Mouse (Mus musculus) cerebellum, postnatal 14 days (tissue): ENCODE data around the gene Lpar6.

Experiments used
- DNase-seq, 2 experiments: peaks; one replicate each; pipeline ENCODE4 v3.0.0; 2021; ENCODE audit warnings: mixed read lengths in 2 of 2

Lpar6 gene

DNA sequence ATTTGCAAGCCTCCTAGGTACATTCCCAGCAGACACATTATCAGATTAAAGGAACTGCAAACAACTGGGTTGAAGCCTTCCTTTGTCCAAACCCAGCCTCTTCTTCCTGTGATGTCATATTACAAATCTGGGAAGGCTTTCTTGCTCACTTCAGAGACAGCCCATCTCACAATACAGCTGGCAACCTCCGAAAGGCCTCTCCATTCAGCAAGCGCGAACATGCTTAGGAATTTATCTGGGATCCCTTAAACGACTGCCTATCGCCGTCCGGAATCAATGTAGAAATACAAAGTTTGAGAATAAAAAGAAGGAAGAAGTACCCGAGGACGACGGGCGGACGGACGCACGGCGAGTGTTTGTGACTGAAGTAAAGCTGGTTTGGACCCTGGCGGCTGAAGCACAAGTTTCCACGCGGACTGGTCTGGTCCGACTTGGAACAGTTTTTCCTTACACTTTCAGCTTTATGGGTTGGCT, at the start of gene Lpar6:
Lpar6 (plus strand) TSS at position 48 of the 474 bp plus-strand sequence.
- peak; percentile 12 to 24 for DNase-seq

DNA sequence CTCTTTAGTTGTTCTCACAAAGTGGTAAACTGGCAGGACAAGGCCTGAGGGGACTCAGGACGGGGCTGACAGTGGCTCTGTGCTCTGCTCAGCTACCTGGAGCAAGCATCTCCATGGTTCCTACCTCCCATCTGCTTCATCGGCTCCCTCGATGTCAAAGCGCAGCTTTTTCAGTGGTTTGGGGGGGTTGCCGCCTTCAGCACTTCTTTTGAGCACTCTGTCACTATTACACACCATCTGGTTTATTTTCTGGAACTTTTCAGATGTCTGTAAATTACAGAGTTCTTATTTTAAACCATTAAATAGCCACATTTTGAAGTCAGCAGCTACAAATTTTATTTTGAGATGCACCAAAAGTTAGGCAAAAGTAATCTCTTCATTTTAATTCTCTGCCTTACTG, 38.6 kb upstream of the Lpar6 start:
- no peak for DNase-seq

DNA sequence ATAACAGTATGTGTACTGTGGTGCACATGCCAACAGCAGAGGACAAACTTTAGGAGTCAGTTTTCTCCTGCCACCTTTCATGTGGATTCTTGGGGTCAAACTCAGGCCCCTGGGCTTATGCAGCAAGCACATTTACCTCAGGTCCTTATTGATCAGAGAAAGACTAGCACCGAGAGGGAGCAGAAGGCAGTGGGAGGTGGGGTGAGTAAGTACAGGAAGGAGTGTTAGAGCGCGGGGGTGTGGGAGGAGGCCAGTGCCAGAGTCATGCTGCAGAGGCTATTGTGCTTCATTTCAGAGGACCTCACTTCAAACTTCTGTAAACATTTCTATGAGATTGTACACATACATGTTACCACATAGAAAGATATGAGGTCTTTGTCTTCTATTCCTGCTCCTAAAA, 36.2 kb upstream of the Lpar6 start:
- DNase-seq = no peak

DNA sequence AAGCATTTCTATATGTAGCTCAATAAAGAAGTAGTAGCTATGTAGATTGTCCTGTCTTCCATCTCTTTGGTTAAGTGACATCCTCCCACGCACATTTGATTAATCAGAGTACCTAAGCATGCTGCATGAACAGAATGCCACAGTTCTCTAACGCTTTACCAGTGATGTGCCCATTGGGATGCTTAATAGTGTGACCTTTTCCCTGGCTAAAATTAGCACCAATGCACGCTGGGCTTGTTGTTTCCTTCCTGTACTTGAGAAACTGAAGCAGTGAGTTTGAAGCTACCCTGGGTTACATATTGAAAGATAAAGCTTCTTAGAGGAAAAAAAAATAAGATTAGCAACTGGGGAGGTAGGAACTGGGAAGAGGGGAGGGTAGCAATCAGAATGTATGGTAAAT, 33.7 kb upstream of the Lpar6 start:
- peak in 1 of 2 experiments; percentile 21 for DNase-seq

DNA sequence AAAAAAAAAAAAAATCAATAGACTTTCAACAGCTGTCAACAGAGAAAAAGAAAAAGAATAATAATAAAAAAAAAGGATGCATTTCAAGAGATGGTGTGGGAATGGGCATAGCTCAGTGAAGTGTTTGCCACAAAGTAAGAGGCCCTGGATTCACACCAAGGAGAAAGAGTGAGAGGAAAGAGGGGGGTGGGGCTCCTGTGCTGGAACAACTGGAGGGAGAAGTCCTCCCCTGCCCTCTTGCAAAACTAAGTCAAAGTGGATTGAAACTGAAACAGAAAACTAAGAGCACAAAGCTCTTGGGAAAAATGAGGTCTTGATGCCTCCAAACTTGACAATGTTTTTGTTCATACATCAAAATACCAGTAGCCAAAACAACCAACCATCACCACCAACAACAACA, 28.4 kb upstream of the Lpar6 start:
- DNase-seq = no peak

DNA sequence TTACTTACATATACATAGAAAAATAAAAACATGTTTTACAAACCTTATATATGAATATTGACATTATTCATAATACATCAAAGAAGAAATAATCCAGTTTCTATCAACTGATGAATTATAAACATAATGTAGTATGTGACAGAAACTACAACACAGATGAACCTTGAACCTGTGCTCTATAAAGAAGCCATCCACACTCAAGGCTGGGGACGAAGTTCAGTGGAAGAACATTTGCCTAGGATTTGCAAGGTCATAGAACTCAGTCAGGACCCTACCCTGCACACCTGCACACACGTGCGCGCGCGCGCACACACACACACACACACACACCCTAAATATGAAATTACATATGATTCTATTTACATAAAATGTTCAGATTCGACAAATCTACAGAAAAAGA, 27.5 kb upstream of the Lpar6 start:
- no peak for DNase-seq

DNA sequence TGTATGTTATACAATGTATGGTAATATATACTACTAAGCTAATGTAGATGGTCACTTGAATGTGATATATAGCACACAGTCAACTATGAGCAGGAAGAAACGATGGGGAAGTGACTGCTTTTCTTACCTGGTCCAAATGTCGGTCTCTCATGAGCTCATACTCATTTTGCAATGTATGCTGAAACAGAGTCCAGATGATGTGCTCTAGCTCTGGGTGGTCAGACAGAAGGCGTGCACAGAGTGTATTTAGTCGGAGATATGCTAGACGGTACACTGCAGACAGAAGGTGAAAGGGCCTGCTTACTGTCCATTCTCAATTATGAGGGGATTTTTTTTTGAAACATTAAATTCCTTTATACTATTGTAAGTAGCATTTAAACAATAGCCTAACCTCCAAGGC, 26.2 kb upstream of the Lpar6 start:
- DNase-seq = no peak

DNA sequence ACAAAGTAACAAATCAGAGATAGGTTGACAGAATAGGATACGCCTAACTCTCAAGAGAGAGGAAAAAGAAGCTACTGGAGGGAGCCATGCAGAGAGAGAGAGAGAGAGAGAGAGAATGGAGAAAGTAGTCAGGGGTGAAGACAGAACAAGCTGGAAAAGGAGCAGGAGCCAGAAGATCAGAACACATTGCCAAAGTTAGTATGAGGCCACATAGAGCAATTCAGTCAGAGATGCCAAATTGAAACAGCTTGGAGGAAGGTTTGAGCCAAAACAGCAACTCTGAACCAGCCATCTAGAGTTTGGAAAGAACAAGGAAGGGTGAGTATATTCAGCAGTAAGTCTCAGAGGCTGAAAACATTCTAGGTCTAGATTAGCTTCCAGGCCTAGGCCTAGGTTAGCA, 20.6 kb upstream of the Lpar6 start:
- DNase-seq = peak; percentile 15 to 67

DNA sequence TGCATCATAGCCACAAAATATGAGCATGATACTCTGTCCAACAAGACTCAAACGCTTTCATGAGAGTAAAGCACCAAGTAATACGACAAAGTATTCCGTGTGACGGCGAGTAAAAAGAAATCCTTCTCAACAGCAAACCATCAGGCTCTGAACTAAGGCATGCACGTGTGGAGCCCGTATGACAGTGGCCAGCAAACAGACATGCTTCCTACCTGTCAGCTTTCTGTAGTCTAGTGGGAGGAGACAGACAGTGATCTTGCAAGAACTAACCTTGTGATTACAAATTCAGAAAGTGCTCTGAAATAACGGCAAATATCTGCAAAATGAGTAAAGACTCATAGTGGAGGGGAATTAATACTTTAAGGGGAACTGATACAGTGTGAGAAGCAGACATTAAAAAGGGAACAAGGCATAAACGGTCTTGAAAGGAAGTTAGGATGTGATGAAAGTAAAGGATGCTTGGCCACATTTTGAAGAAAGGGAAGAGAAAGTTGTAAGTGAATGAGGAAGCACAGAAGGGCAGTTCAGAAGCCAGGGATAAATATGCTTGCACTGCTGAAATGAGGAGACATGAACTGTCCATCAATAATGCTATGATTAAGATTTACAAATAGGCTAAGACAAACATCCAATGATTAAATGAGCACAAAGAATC, 15.3 kb upstream of the Lpar6 start:
- DNase-seq = no peak

DNA sequence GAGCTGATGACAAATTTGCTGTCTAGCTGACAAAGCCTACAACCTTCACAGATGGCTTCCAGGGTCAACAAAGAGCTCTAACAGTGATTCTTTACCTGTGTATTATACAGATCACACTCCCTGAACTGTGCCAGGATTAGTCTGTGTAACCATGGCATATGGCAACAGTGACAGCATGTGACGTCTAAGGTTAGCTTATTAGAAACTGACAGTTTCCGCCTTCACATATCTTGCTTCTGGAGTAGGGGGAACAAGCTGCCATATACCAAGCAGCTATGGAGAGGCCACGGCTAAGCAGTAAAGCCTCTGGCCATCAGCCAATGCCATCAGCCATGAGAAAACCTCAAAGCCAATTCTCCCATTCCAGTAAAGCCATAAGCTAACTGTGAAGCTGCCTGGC, 11.3 kb upstream of the Lpar6 start:
- peak; percentile 48 to 50 for DNase-seq

DNA sequence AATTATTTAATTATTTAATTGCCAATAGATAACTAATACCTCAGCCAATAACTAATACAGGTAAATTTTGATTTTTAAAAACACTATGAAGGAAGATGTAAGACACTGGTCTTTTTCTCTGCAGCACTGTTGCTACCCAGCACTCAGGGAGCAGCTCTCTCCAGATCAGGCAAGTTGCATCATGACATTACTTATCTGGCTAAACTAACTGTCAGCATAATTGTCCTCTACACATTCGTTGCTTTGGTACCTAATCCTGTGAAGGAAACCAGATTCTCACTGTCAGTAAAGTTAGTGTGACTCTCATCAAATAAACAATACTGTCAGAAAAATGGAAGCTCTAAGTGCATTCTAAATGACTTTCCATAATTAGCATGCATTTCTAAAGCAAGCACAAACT, 10.8 kb upstream of the Lpar6 start:
- no peak for DNase-seq

DNA sequence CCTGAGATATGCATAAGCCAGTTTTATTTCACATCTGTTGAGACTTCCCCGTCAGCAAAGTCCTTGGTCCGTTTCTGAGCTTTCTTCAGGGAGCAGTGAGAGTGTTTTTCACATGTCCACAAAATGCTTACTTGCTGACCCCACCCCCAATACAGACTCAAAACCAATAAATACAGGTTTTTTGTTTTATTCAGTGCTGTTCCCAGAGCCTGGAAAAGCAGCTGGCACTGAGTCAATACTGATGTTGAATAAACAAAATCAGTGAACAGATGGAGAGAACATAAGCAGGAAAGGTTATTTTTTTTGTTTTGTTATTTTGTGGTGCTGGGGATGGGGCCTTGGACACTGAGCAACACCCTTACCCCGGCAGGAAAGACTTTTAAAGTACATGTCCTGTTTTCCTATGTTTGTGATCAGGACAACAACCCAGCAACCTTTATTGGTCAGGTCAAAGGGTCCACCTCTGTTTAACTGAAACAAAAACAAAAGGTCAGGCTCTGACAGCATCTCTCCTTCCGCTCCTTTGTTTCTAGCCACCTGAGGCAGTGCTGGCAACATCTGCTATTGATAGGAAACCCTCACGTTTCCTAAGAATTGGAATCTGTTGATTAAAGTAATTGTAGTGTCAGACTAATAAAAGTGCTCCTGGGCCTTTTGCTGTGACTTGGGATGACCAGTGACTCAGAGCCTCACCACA, 6.3 kb upstream of the Lpar6 start:
- no peak for DNase-seq

DNA sequence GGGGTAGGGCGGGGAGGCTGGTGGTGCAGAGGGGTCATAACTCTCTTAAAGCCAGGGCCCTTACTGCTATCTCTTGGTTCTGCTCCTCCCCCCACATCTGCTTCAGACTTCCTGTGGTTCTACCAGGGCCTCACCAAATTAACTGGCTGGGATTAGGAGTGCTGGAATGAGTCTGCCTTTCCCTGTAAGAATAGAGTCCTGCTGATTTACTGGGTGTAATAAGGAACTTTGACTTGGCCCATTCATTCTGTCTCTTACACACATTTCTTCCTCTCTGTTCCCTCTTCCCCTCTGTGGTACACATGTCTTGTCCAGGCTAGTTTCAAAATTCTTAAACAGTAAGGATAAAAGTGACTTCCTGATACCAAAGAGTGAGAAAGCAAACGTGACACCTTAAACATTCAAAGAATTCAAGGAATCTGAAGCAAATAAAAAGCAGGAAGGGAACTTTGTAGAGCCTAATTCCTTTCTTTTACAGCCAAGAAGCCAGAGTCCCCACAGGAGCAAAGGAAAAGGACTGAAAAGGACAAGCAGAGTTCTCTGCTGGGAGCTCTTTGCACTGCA, 3.1 kb upstream of the Lpar6 start:
- no peak for DNase-seq

DNA sequence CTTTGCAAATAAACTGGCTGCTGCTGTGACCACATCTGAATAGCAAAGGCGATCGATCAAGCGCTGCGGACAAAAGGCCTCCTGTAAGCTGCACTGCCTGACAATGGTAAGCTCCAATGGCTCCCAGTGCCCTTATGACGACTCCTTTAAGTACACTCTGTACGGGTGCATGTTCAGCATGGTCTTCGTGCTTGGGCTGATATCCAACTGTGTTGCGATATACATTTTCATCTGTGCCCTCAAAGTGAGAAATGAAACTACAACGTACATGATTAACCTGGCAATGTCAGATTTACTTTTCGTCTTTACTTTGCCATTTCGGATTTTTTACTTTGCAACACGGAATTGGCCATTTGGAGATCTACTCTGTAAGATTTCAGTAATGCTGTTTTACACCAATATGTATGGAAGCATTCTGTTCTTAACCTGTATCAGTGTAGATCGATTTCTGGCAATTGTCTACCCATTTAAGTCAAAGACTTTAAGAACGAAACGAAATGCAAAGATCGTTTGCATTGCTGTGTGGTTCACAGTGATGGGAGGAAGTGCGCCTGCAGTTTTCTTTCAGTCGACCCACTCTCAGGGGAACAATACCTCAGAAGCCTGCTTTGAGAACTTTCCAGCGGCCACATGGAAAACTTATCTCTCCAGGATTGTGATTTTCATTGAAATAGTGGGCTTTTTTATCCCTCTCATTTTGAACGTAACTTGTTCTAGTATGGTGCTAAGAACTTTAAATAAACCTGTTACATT, 979 bp downstream of the Lpar6 start:
- DNase-seq = peak; percentile 8 to 28

DNA sequence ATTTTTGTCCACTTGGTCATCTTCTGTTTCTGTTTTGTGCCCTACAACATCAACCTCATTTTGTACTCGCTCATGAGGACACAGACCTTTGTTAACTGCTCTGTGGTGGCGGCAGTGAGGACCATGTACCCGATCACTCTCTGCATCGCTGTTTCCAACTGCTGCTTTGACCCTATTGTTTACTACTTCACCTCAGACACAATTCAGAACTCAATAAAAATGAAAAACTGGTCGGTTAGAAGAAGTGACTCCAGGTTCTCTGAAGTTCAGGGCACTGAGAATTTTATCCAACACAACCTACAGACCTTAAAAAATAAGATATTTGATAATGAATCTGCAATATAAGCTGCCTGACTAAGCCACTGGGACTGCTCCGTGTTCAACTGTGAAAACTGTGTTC, 1.6 kb downstream of the Lpar6 start:
- DNase-seq = no peak

DNA sequence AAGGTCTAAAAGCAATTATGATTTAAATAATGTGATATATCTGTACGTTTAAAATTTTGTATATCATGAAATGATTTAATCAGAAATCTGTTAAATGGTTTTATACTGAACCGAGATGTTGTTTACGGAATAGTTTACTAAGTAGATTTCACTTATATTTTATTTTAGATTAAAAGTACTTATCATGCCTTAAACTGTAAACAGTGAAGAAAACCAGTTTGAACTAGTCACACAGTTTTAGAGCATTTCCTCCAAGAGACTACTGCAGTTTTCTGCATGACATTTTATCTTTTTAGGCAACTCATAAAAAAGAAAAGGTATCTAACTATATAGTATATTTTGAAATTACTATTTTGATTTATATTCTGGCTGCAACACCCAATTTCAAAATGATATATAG, 2.2 kb downstream of the Lpar6 start:
- no peak for DNase-seq

DNA sequence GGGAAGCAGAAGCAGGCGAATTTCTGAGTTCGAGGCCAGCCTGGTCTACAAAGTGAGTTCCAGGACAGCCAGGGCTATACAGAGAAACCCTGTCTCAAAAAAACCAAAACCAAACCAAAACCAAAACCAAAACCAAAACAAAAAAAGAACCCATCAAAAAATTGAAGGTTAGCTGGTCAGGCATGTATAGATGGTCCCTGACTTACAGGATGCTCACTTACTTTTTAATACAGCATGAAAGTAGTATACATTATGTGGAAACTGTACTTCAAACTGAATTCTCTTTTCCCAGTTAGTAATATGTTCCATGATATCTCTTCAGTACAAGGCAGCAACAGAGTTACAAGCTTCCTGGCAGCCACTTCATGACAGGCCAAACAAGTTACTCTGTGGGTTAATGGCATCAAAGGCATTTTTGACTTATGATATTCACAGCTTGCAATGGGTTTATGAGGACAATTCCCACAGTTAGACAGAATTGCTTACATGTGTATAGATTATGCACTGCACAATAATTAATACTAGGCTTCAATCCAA, 6.4 kb downstream of the Lpar6 start:
- DNase-seq = no peak

DNA sequence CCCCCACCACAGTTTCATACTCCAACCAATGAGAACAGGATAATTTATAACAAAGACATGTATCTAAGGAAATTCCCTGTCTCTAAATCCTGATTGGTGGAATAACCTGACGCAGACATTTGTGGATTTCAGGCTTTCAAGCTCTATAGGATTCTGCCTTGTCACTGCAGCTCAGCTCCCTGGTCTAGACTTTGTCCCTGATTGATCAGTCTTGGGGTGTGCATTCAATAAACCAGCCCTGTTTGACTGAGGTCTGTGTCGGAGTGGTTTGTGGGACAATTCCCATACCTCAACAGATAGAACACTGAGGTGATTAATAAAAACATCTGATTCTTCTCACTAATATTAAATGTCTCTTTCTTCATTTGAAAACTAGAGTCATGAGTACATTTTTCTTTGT, 12.4 kb downstream of the Lpar6 start:
- no peak for DNase-seq

DNA sequence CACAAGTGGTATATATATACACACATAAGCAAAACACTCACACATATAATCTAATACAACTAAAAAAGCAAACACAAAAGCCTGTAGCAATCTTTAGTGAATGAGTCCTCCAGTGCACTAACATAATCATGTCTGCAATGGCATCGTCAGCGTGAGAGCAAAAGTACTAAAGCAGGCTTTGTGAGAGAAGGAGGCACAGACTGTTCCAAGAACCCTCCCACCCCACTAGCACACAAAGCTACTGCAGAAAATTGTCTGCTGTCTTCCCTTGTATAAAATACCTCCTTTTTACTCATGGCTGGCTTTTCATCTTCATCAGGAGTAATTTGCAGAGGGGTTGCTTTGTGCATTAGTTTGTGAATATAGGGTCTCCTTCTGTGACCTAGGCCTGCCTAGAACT, 14.6 kb downstream of the Lpar6 start:
- DNase-seq = no peak

DNA sequence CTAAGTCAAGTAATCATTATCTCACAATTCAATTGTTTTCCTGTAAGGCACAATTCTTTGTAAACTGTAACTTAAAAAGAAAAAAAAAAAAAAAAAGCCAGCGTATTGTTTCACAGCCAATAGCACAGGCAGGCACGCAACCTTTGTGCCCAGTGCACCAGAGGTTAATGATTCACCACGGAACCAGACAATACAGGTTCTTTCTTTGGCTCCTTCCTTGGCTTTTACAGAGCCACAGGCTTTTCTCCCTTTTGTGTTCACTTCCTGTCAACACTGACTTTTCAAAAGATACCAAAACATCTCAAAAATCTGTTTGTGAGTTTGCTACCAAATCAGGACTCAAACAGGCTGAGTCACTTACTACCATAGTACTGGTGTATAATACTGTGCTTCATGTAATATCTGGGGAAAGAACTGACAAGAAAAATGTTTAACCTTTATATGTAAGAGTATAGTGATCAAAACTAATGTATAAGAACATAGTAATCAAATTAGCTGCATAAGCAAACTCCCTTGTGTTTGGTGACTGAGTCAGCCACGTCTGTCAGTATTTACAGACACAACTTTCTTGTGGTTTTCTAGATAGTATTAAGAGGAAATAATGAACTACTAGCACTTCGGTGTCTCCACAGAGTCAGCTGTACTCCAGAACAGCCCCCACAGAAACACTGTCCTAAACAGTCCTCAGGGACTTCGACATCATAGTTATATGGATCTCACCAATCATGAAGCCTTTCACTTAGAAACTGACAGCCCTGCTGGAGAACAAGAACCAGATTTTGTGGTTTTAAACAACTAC, 16.0 kb downstream of the Lpar6 start:
- no peak for DNase-seq

DNA sequence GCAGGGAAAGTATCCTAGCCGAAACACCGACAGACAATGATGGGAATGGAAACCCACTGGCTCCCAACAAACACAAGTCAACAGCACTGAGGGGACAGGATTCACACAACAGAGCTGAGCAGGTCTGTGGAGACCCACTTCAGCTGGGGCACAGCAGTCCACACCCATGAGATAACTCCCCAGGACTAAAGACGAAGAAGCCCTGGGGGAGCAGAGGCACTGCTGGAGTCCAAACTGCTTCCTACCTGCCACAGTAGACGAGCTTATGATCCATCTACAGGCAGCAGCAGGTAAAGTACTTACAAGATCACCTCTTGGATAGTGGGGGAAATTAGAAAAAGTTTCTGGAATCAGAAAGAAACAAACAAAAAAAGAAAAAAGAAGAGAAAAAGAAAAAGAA, 16.7 kb downstream of the Lpar6 start:
- no peak for DNase-seq

DNA sequence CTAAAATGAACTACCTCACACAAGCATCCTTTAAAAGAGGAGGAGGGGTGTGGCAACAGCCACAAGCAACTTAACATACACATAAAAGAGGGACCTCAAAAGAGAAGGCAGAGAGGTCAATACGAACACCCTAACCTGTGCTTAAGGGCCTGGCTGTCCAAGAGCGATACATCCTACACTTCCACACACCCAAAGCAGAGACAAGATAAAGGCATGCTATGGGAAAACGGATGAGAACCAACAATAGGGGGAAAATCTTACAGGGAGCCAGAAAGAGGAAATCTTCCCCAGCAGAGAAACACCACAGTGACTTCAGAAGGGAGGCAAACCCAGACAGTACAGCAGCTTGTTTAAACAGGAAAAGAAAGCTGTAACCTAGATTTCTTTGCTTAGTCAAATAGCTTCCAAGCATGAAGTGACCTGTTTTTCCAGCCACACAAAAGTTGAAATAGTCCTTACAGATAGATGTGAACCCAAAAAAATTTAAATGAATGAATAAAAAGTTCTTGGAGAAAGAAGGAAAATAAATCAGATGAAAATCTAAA, 17.8 kb downstream of the Lpar6 start:
- no peak for DNase-seq
